Mouse (Mus musculus) MEL (cell line): ENCODE measurements around the gene Gm12248. TPM values are rescaled to one million over a fixed set of nuclear protein-coding genes. Genes with fewer than 3 reads are reported as not detected.
"Not testable (repeated sequence)": the region's sequence is repeated elsewhere in the genome, so short reads cannot be mapped to it uniquely, and the experiment has no call there.

Experiments used
- DNase-seq: peaks from one replicate; pipeline ENCODE4 v3.0.0; 2011; ENCODE audit warnings: low read depth, low spot score
- H3K27ac ChIP-seq: 2 replicates; pipeline ENCODE4 v1.5.1; 2012; ENCODE audit warnings: low read depth, mild to moderate bottlenecking, control low read depth, low read length, moderate library complexity; ENCODE audit not compliant: control insufficient read depth
- H3K27me3 ChIP-seq, 2 experiments: fragments of 150-350 bp in 1 of 2; sonication (generic) in 1 of 2; 2 replicates each; pipeline ENCODE4 v1.6.1; 2012; ENCODE audit warnings: low read length in 2 of 2, mild to moderate bottlenecking in 2 of 2, improper control_type of control experiment in 1 of 2, moderate library complexity in 1 of 2; ENCODE audit not compliant: insufficient read depth in 2 of 2, control insufficient read depth in 1 of 2
- H3K36me3 ChIP-seq, 2 experiments: 2 replicates each; pipeline ENCODE4 v1.6.1; 2012 to 2014; ENCODE audit warnings: low read length in 2 of 2, improper control_type of control experiment in 1 of 2, inconsistent platforms in 1 of 2, mild to moderate bottlenecking in 1 of 2; ENCODE audit not compliant: insufficient read depth in 2 of 2, control insufficient read depth in 1 of 2
- H3K4me1 ChIP-seq, 2 experiments: fragments of 150-350 bp in 1 of 2; sonication (generic) in 1 of 2; 2 replicates each; pipeline ENCODE4 v1.6.1; 2012; ENCODE audit warnings: low read length in 2 of 2, improper control_type of control experiment in 1 of 2, mild to moderate bottlenecking in 1 of 2; ENCODE audit not compliant: insufficient read depth in 2 of 2, control insufficient read depth in 1 of 2
- H3K4me3 ChIP-seq, 2 experiments: fragments of 150-350 bp in 1 of 2; sonication (generic) in 1 of 2; 2 replicates each; pipeline ENCODE4 v1.5.1; 2012; ENCODE audit warnings: low read depth in 2 of 2, low read length in 2 of 2, mild to moderate bottlenecking in 2 of 2, moderate library complexity in 2 of 2, control low read depth in 1 of 2, improper control_type of control experiment in 1 of 2; ENCODE audit not compliant: control insufficient read depth in 1 of 2, insufficient read depth in 1 of 2
- H3K79me2 ChIP-seq: 2 replicates; pipeline ENCODE4 v1.6.1; 2012; ENCODE audit warnings: mild to moderate bottlenecking, low read length, moderate library complexity; ENCODE audit not compliant: control insufficient read depth, poor library complexity, insufficient read depth
- H3K9ac ChIP-seq: 2 replicates; pipeline ENCODE4 v1.6.1; 2012; ENCODE audit warnings: low read depth, mild to moderate bottlenecking, control low read depth, low read length, moderate library complexity; ENCODE audit not compliant: control insufficient read depth, poor library complexity, severe bottlenecking
- H3K9me3 ChIP-seq: fragments of 150-350 bp; sonication (generic); replicated peaks from 2 replicates; pipeline ENCODE4 v1.6.1; 2012; ENCODE audit warnings: mild to moderate bottlenecking, low read length, improper control_type of control experiment, moderate library complexity; ENCODE audit not compliant: insufficient read depth
- BHLHE40 ChIP-seq: IDR thresholded peaks from 2 replicates; pipeline ENCODE4 v1.6.1; 2012; ENCODE audit warnings: low read depth, mild to moderate bottlenecking, inconsistent platforms, low read length, improper control_type of control experiment, borderline replicate concordance
- CHD1 ChIP-seq: IDR thresholded peaks from 2 replicates; pipeline ENCODE4 v1.6.1; 2012; ENCODE audit warnings: low read depth, mild to moderate bottlenecking, inconsistent platforms, low read length, improper control_type of control experiment
- CHD2 ChIP-seq: IDR thresholded peaks from 2 replicates; pipeline ENCODE4 v1.6.1; 2011; ENCODE audit warnings: low read length, improper control_type of control experiment
- CTCF ChIP-seq, 3 experiments: IDR thresholded peaks in 2 of 3; conservative IDR thresholded peaks in 1 of 3; 2 replicates each; pipeline ENCODE4 v1.5.1; 2011 to 2012; ENCODE audit warnings: low read length in 3 of 3, low read depth in 2 of 3, mild to moderate bottlenecking in 2 of 3, improper control_type of control experiment in 1 of 3, inconsistent platforms in 1 of 3, mixed read lengths in 1 of 3, moderate library complexity in 1 of 3; ENCODE audit not compliant: control insufficient read depth in 1 of 3, insufficient read depth in 1 of 3, poor library complexity in 1 of 3, severe bottlenecking in 1 of 3
- E2F4 ChIP-seq: IDR thresholded peaks from 2 replicates; pipeline ENCODE4 v1.6.1; 2011; ENCODE audit warnings: low read depth, low read length, improper control_type of control experiment, borderline replicate concordance
- EP300 ChIP-seq, 2 experiments: IDR thresholded peaks; 2 replicates each; pipeline ENCODE4 v1.6.1; 2011; ENCODE audit warnings: improper control_type of control experiment in 2 of 2, low read length in 2 of 2, low read depth in 1 of 2, mild to moderate bottlenecking in 1 of 2
- GABPA ChIP-seq: IDR thresholded peaks from 2 replicates; pipeline ENCODE4 v1.6.1; 2012; ENCODE audit warnings: low read depth, mild to moderate bottlenecking, inconsistent platforms, low read length, improper control_type of control experiment, moderate library complexity
- GATA1 ChIP-seq: IDR thresholded peaks from 2 replicates; pipeline ENCODE4 v1.6.1; 2011; ENCODE audit warnings: low read depth, low read length, improper control_type of control experiment
- KAT2A ChIP-seq: conservative IDR thresholded peaks from 2 replicates; pipeline ENCODE4 v1.6.1; 2012; ENCODE audit warnings: low read depth, low read length, improper control_type of control experiment, inconsistent platforms
- MAX ChIP-seq: IDR thresholded peaks from 2 replicates; pipeline ENCODE4 v1.6.1; 2011; ENCODE audit warnings: low read length, improper control_type of control experiment
- MAZ ChIP-seq: IDR thresholded peaks from 2 replicates; pipeline ENCODE4 v1.6.1; 2012; ENCODE audit warnings: low read depth, mild to moderate bottlenecking, inconsistent platforms, low read length, improper control_type of control experiment
- MXI1 ChIP-seq: IDR thresholded peaks from 2 replicates; pipeline ENCODE4 v1.6.1; 2011; ENCODE audit warnings: mild to moderate bottlenecking, low read depth, low read length, improper control_type of control experiment
- MYB ChIP-seq: IDR thresholded peaks from 2 replicates; pipeline ENCODE4 v1.6.1; 2011; ENCODE audit warnings: mild to moderate bottlenecking, low read depth, low read length, improper control_type of control experiment
- MYC ChIP-seq: IDR thresholded peaks from 2 replicates; pipeline ENCODE4 v1.6.1; 2011; ENCODE audit warnings: low read depth, mild to moderate bottlenecking, low read length, improper control_type of control experiment, moderate library complexity
- NRF1 ChIP-seq: IDR thresholded peaks from 2 replicates; pipeline ENCODE4 v1.6.1; 2014; ENCODE audit warnings: low read depth, mild to moderate bottlenecking, inconsistent platforms, low read length, improper control_type of control experiment, moderate library complexity; ENCODE audit not compliant: poor library complexity, insufficient read depth, severe bottlenecking
- POLR2A ChIP-seq, 2 experiments: IDR thresholded peaks; 2 replicates each; pipeline ENCODE4 v1.6.1; 2011 to 2012; ENCODE audit warnings: low read length in 2 of 2, mild to moderate bottlenecking in 2 of 2, control low read depth in 1 of 2, improper control_type of control experiment in 1 of 2, low read depth in 1 of 2, moderate library complexity in 1 of 2; ENCODE audit not compliant: control insufficient read depth in 1 of 2, insufficient read depth in 1 of 2, poor library complexity in 1 of 2
- POLR2AphosphoS2 ChIP-seq: IDR thresholded peaks from 2 replicates; pipeline ENCODE4 v1.6.1; 2011; ENCODE audit warnings: low read length, improper control_type of control experiment
- POLR2AphosphoS5 ChIP-seq: IDR thresholded peaks from 2 replicates; pipeline ENCODE4 v1.6.1; 2012; ENCODE audit warnings: low read depth, borderline replicate concordance, mild to moderate bottlenecking, inconsistent platforms, low read length, moderate library complexity, mixed read lengths
- RAD21 ChIP-seq: IDR thresholded peaks from 2 replicates; pipeline ENCODE4 v1.6.1; 2011; ENCODE audit warnings: mild to moderate bottlenecking, low read depth, low read length, improper control_type of control experiment
- SMC3 ChIP-seq: IDR thresholded peaks from 2 replicates; pipeline ENCODE4 v1.6.1; 2011; ENCODE audit warnings: low read depth, low read length, improper control_type of control experiment
- TAL1 ChIP-seq: IDR thresholded peaks from 2 replicates; pipeline ENCODE4 v1.6.1; 2012; ENCODE audit warnings: mild to moderate bottlenecking, inconsistent platforms, low read length, moderate library complexity, mixed read lengths
- TBP ChIP-seq: IDR thresholded peaks from 2 replicates; pipeline ENCODE4 v1.8.0; 2011; ENCODE audit warnings: low read depth, low read length, improper control_type of control experiment
- TCF12 ChIP-seq: IDR thresholded peaks from 2 replicates; pipeline ENCODE4 v1.6.1; 2014; ENCODE audit warnings: low read depth, mild to moderate bottlenecking, inconsistent platforms, low read length, improper control_type of control experiment, moderate library complexity
- USF2 ChIP-seq, 2 experiments: IDR thresholded peaks; 2 replicates each; pipeline ENCODE4 v1.6.1; 2011 to 2012; ENCODE audit warnings: improper control_type of control experiment in 2 of 2, low read length in 2 of 2, borderline replicate concordance in 1 of 2, inconsistent platforms in 1 of 2, low read depth in 1 of 2, mild to moderate bottlenecking in 1 of 2; ENCODE audit not compliant: insufficient read depth in 1 of 2
- ZKSCAN1 ChIP-seq: IDR thresholded peaks from 2 replicates; pipeline ENCODE4 v1.6.1; 2012; ENCODE audit warnings: low read depth, mild to moderate bottlenecking, inconsistent platforms, low read length, improper control_type of control experiment, moderate library complexity
- polyA plus RNA-seq, 2 experiments: library from polyadenylated mRNA; stranded (reverse) in 1 of 2; unstranded in 1 of 2; fragments of >175 nt in 1 of 2; fragments of >200 nt in 1 of 2; gene quantifications; 2 replicates each; pipeline versions ENCODE4 v1.2.1 to v1.2.4; 2012; ENCODE audit warnings: low replicate concordance in 2 of 2, low read depth in 1 of 2; ENCODE audit not compliant: insufficient read length in 2 of 2, insufficient read depth in 1 of 2, missing spikeins in 1 of 2
- total RNA-seq: library from RNA; depleted of rRNA; stranded (reverse); fragments of 300-350 nt; gene quantifications from 2 replicates; pipeline ENCODE4 v1.2.3, GENCODE M21; 2012

The Gm12248 gene
- total and polyA plus RNA-seq, 3 experiments = 0.12 to 0.65 TPM; not detected in 1

- no peak for TF ChIP-seq TBP
- no peak for TF ChIP-seq MAZ
- TF ChIP-seq GATA1 = peak; percentile 48; the same call in 1 of the 2 replicates
- TF ChIP-seq TCF12 = peak; percentile 22; the same call in 1 of the 2 replicates
- TF ChIP-seq CHD2 = no peak
- TF ChIP-seq POLR2A (IDR thresholded peaks at IDR 0.05; ENCODE audit: control insufficient read depth in 1 of 2, insufficient read depth in 1 of 2, low read depth in 1 of 2, low read length in 2 of 2, poor library complexity in 1 of 2) = no peak
- TF ChIP-seq ZKSCAN1 = no peak
- no peak for TF ChIP-seq MAX
- TF ChIP-seq MYC = no peak
- TF ChIP-seq MXI1 = no peak
- TF ChIP-seq E2F4 = no peak
- peak; percentile 50; the same call in 1 of the 2 replicates for TF ChIP-seq TAL1
- TF ChIP-seq SMC3 = no peak
- H3K4me1 ChIP-seq = peaks cover 9 to 11% of the 10 kb centered on the region in 2 experiments
- peak; percentile 56 for DNase-seq
- no peak overlapping the region for H3K4me3 ChIP-seq
- no peak overlapping the region for H3K27ac ChIP-seq
- H3K79me2 ChIP-seq = peaks cover 21% of the 10 kb centered on the region
- H3K36me3 ChIP-seq = peaks cover 0 to 10% of the 10 kb centered on the region in 2 experiments; a peak in 2 of 4 replicates
- no peaks in the 10 kb centered on the region for H3K9me3 ChIP-seq
- no peaks in the 10 kb centered on the region for H3K27me3 ChIP-seq
- no peak overlapping the region for H3K9ac ChIP-seq
These were observed 7.1 kb upstream of the Gm12248 start for GRCm38 (mm10) chr11:58100006-58100405.

GRCm38 (mm10) chr11:58098366-58098720 lies 5.4 kb upstream of the Gm12248 start:
- peak; percentile 49 for DNase-seq
- TF ChIP-seq RAD21 (peak; percentile 29), CTCF (IDR thresholded peaks at IDR 0.05 in 2 of 3, conservative IDR thresholded peaks at IDR 0.05 in 1 of 3; ENCODE audit: control insufficient read depth in 1 of 3, insufficient read depth in 1 of 3, low read depth in 2 of 3, low read length in 3 of 3, poor library complexity in 1 of 3, severe bottlenecking in 1 of 3) (peak; percentile 22 to 57 (median 30); a peak in 4 of 6 replicates), SMC3 (peak; percentile 49)
- TF ChIP-seq, all 39 proteins: peak for 3; not testable (repeated sequence) for 36
- peaks cover 12 to 16% of the 10 kb centered on the region in 2 experiments for H3K4me1 ChIP-seq
- peaks cover 0 to 13% of the 10 kb centered on the region in 2 experiments; a peak in 2 of 4 replicates for H3K36me3 ChIP-seq
- H3K9me3 ChIP-seq, H3K9ac ChIP-seq, H3K79me2 ChIP-seq, H3K27ac ChIP-seq, H3K4me3 ChIP-seq, H3K27me3 ChIP-seq: not testable (repeated sequence)

GRCm38 (mm10) chr11:58097621-58098365 lies 4.9 kb upstream of the Gm12248 start:
- H3K36me3 ChIP-seq = peaks cover 0 to 13% of the 10 kb centered on the region in 2 experiments; a peak in 2 of 4 replicates
- no peak overlapping the region for H3K27ac ChIP-seq
- no peak overlapping the region for H3K9ac ChIP-seq
- peaks cover 2% of the 10 kb centered on the region for H3K79me2 ChIP-seq
- H3K4me3 ChIP-seq = no peak overlapping the region
- peaks cover 12 to 15% of the 10 kb centered on the region in 2 experiments for H3K4me1 ChIP-seq
- no peaks in the 10 kb centered on the region for H3K27me3 ChIP-seq
- DNase-seq = no peak
- no peaks in the 10 kb centered on the region for H3K9me3 ChIP-seq
- TF ChIP-seq KAT2A (no peak), POLR2AphosphoS2 (no peak), MXI1 (no peak), MYC (no peak), MYB (no peak), POLR2AphosphoS5 (no peak), NRF1 (no peak), CHD1 (no peak), CTCF (IDR thresholded peaks at IDR 0.05 in 2 of 3, conservative IDR thresholded peaks at IDR 0.05 in 1 of 3; ENCODE audit: control insufficient read depth in 1 of 3, insufficient read depth in 1 of 3, low read depth in 2 of 3, low read length in 3 of 3, poor library complexity in 1 of 3, severe bottlenecking in 1 of 3) (no peak), USF2 (IDR thresholded peaks at IDR 0.05; ENCODE audit: borderline replicate concordance in 1 of 2, insufficient read depth in 1 of 2, low read depth in 1 of 2, low read length in 2 of 2) (no peak), BHLHE40 (no peak), EP300 (IDR thresholded peaks at IDR 0.05; ENCODE audit: low read depth in 1 of 2, low read length in 2 of 2) (no peak), GABPA (no peak), TAL1 (no peak), GATA1 (no peak)
